Mouse (Mus musculus) myocyte (in vitro differentiated cells): Measurements from ENCODE around the gene Ppp2r2c. TPM values are rescaled to one million over a fixed set of nuclear protein-coding genes. Genes with fewer than 3 reads are reported as not detected.

Source experiments
- H3K27me3 ChIP-seq: one replicate; pipeline ENCODE4 v1.6.1; 2011; ENCODE audit not compliant: control insufficient read depth, insufficient read depth, insufficient read length
- H3K36me3 ChIP-seq: one replicate; pipeline ENCODE4 v1.6.1; 2011; ENCODE audit not compliant: control insufficient read depth, insufficient read depth
- H3K4me2 ChIP-seq: one replicate; pipeline ENCODE4 v1.6.1; 2011; ENCODE audit warnings: low read depth, control low read depth
- H3K4me3 ChIP-seq: one replicate; pipeline ENCODE4 v1.5.1; 2011; ENCODE audit warnings: mild to moderate bottlenecking, control low read depth, moderate library complexity
- H3K79me2 ChIP-seq: one replicate; pipeline ENCODE4 v1.6.1; 2011; ENCODE audit not compliant: control insufficient read depth, insufficient read depth
- H3ac ChIP-seq: one replicate; pipeline ENCODE4 v1.6.1; 2011; ENCODE audit not compliant: control insufficient read depth, insufficient read length
- CEBPB ChIP-seq: IDR thresholded peaks from 2 replicates; pipeline ENCODE4 v1.6.1; 2011; ENCODE audit warnings: mild to moderate bottlenecking, moderate library complexity; ENCODE audit not compliant: poor library complexity, insufficient read depth, severe bottlenecking
- E2F4 ChIP-seq: IDR thresholded peaks from one replicate; pipeline ENCODE4 v1.6.1; 2011; ENCODE audit warnings: mild to moderate bottlenecking, control low read depth, moderate library complexity; ENCODE audit not compliant: insufficient read depth
- MAX ChIP-seq: IDR thresholded peaks from one replicate; pipeline ENCODE4 v1.6.1; 2011; ENCODE audit warnings: low read depth, mild to moderate bottlenecking, control low read depth
- MYOD1 ChIP-seq, 3 experiments: IDR thresholded peaks; one replicate each; pipeline ENCODE4 v1.6.1; 2011; ENCODE audit warnings: control low read depth in 2 of 3, low read depth in 2 of 3, mild to moderate bottlenecking in 2 of 3, moderate library complexity in 1 of 3; ENCODE audit not compliant: insufficient read length in 2 of 3, control insufficient read depth in 1 of 3
- MYOG ChIP-seq, 3 experiments: IDR thresholded peaks; one replicate each; pipeline ENCODE4 v1.6.1; 2011; ENCODE audit warnings: control low read depth in 2 of 3, low read depth in 2 of 3, mild to moderate bottlenecking in 2 of 3; ENCODE audit not compliant: insufficient read length in 2 of 3, control insufficient read depth in 1 of 3, insufficient read depth in 1 of 3
- POLR2A ChIP-seq: IDR thresholded peaks from one replicate; pipeline ENCODE4 v1.6.1; 2011; ENCODE audit warnings: low read depth, mild to moderate bottlenecking, control low read depth, moderate library complexity; ENCODE audit not compliant: insufficient read length
- POLR2AphosphoS2 ChIP-seq: IDR thresholded peaks from one replicate; pipeline ENCODE4 v1.6.1; 2011; ENCODE audit warnings: low read depth, control low read depth; ENCODE audit not compliant: insufficient read length
- REST ChIP-seq: IDR thresholded peaks from one replicate; pipeline ENCODE4 v1.6.1; 2011; ENCODE audit warnings: mild to moderate bottlenecking, control low read depth, moderate library complexity; ENCODE audit not compliant: insufficient read depth, insufficient read length
- SRF ChIP-seq: IDR thresholded peaks from one replicate; pipeline ENCODE4 v1.6.1; 2011; ENCODE audit warnings: low read depth; ENCODE audit not compliant: control insufficient read depth, insufficient read length
- TCF12 ChIP-seq: IDR thresholded peaks from one replicate; pipeline ENCODE4 v1.6.1; 2011; ENCODE audit warnings: mild to moderate bottlenecking, control low read depth; ENCODE audit not compliant: poor library complexity, insufficient read depth, severe bottlenecking
- TCF3 ChIP-seq: IDR thresholded peaks from one replicate; pipeline ENCODE4 v1.6.1; 2011; ENCODE audit warnings: low read depth, control low read depth; ENCODE audit not compliant: insufficient read length
- USF1 ChIP-seq: IDR thresholded peaks from one replicate; pipeline ENCODE4 v1.6.1; 2011; ENCODE audit warnings: low read depth, mild to moderate bottlenecking, control low read depth, moderate library complexity
- polyA plus RNA-seq: library from polyadenylated mRNA; unstranded; fragments of >200 nt; fragmentation: generic; extraction: Trizol; gene quantifications from one replicate; pipeline ENCODE4 v1.2.1, GENCODE M21; 2012; ENCODE audit warnings: missing spikeins

Ppp2r2c gene
- polyA plus RNA-seq, 1 experiment: 0.01 TPM

DNA sequence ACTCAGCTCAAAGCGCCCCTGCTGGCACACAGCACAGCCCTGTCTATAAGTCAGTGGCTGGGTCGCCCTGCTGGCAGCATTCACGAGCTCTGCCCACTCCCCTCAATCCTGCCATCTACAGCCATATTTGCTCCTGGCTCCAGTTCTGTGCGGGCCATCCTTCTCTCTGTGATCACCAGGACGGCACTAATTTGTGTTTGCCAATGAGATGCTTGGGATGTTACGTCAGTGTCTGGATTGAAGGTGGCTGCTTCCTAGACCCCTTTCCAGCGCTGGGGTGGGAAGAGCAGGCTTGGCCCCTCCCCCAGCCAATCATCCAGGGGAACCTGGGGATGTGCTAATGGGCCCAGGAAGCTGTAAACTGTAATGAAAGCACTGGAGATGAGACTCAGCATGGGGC, 42.7 kb downstream of the Ppp2r2c start:
- Histone ChIP-seq H3K79me2 (no peaks in the 10 kb centered on the region), H3ac (no peak overlapping the region), H3K4me2 (no peak overlapping the region), H3K27me3 (peaks cover 57% of the 10 kb centered on the region), H3K36me3 (no peaks in the 10 kb centered on the region), H3K4me3 (no peak overlapping the region)
- no peak for TF ChIP-seq MYOD1 (IDR thresholded peaks at IDR 0.05; ENCODE audit: control insufficient read depth in 1 of 3, insufficient read length in 2 of 3, low read depth in 2 of 3)
- TF ChIP-seq TCF3: no peak
- TF ChIP-seq USF1: no peak
- TF ChIP-seq POLR2AphosphoS2: no peak
- TF ChIP-seq MAX: no peak
- TF ChIP-seq REST: no peak
- no peak for TF ChIP-seq CEBPB
- TF ChIP-seq MYOG (IDR thresholded peaks at IDR 0.05; ENCODE audit: control insufficient read depth in 1 of 3, insufficient read depth in 1 of 3, insufficient read length in 2 of 3, low read depth in 2 of 3): no peak
- TF ChIP-seq TCF12: no peak
- TF ChIP-seq POLR2A: no peak
- no peak for TF ChIP-seq SRF
- TF ChIP-seq E2F4: no peak

DNA sequence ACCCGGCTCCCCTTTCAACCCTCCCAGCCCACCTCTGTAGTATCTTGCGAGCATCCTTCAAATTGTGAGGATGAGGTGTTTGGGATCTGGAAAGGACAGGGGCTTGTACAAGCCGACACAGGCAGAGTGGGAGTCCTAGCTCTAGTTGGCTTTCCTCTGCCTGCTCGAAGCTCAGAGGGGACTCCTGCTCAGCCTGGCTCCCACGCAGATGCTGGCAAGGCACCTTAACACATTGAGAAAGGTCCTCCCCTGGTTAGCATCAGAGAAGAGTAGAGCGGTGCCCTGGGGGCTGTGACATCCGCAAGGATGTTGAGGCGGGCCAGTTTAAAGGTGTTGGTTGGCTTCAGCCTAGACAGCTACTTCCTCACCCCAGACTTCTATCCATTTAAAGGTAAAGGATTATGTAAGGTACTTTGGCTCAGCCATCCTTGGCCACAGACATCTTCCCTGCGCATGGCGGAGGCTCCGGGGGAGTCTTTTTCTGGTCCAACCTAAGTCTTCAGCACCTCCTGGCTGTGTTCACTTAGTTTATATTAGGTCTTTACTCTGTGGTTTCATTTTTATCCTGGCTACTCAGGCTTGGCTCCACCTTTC, 43.5 kb downstream of the Ppp2r2c start:
- Histone ChIP-seq H3K4me2 (no peak overlapping the region), H3K36me3 (no peaks in the 10 kb centered on the region), H3K4me3 (no peak overlapping the region), H3K79me2 (no peaks in the 10 kb centered on the region), H3ac (no peak overlapping the region), H3K27me3 (peaks cover 49% of the 10 kb centered on the region)
- no peak for TF ChIP-seq E2F4
- TF ChIP-seq CEBPB: no peak
- TF ChIP-seq TCF12: no peak
- no peak for TF ChIP-seq MYOD1 (IDR thresholded peaks at IDR 0.05; ENCODE audit: control insufficient read depth in 1 of 3, insufficient read length in 2 of 3, low read depth in 2 of 3)
- no peak for TF ChIP-seq POLR2AphosphoS2
- TF ChIP-seq MAX: no peak
- no peak for TF ChIP-seq REST
- TF ChIP-seq USF1: no peak

DNA sequence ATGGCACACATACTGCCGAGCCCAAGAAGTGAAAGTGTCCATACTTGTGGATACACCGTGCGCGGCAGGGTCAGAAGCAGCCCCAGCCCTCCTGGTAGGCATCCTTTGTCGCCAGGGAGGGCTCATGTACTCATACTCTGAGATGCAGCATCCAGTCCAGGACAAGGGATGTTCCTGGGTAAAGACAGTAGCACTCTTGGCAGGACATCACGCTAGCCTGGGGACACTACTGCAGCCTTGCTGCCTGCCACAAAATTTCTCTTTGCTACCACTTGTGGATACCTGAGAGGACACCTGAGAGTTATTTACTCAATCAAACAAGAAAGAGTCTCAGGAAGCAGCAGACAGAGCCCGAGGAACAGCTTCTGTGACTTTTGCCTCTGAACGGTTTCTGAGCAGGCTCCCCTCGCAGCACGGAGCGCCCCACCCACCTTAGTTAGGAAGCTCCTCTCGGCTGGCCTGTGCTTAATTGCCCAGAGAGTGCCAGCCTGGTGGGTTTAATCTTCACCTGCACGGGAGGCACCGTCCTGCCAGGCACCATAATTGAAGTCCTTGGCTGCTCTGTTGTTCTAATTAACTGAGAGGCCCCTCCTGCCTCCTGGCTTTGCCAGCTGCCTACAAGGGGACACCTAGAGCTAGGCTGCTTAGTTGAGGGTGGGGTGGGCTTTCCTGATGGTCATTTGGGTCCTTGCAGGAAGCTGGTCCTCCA, 44.4 kb downstream of the Ppp2r2c start:
- Histone ChIP-seq H3K4me3 (no peak overlapping the region), H3ac (no peak overlapping the region), H3K79me2 (no peaks in the 10 kb centered on the region), H3K36me3 (no peaks in the 10 kb centered on the region), H3K4me2 (no peak overlapping the region), H3K27me3 (peaks cover 51% of the 10 kb centered on the region)
- TF ChIP-seq CEBPB (no peak), POLR2AphosphoS2 (no peak)

DNA sequence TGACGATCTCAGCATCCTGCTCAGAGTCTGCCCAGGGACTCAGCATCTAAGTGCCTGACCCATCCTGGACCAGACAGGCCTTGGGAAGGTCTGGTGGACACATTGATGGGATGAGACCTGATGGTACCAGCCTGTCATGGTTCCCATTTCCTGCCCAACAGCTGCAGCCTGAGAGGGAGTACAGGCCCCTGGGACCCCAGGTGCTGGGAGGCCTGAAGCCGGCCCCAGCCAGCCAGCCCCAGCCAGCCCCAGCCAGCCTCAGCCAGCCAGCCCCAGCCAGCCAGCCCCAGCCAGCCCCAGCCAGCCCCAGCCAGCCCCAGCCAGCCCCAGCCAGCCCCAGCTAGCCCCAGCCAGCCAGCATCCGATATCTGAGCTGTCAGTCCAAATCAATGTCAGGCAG, 46.9 kb downstream of the Ppp2r2c start:
- Histone ChIP-seq H3K4me3 (no peak overlapping the region), H3K27me3 (peaks cover 65% of the 10 kb centered on the region), H3K79me2 (no peaks in the 10 kb centered on the region), H3K4me2 (no peak overlapping the region), H3K36me3 (no peaks in the 10 kb centered on the region), H3ac (no peak overlapping the region)
- TF ChIP-seq SRF (no peak), MYOG (IDR thresholded peaks at IDR 0.05; ENCODE audit: control insufficient read depth in 1 of 3, insufficient read depth in 1 of 3, insufficient read length in 2 of 3, low read depth in 2 of 3) (no peak), TCF3 (no peak), POLR2A (no peak), E2F4 (no peak), USF1 (no peak), TCF12 (no peak), MAX (no peak)

DNA sequence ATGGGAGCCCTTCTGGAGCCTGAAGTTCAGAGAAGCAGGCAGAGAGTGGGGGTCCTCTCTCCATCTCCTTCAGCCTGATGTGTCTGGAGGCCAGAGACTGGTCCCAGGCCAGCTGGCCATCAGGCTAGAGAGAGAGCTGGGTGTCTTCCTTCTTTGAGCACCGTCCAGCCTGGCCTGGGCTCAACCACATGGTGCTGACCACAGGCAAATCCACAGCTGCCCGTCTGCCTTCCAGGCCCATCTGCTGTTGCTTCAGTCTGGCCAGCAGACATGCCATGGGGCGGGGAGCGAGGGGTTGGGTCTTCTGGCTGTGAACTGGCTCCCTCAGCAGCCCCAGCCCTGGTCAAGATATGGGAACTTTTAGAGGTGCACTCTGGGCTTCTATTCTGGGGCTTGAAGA, 48.3 kb downstream of the Ppp2r2c start:
- Histone ChIP-seq H3K79me2 (no peaks in the 10 kb centered on the region), H3K27me3 (peaks cover 67% of the 10 kb centered on the region), H3K4me3 (no peak overlapping the region), H3ac (no peak overlapping the region), H3K4me2 (no peak overlapping the region), H3K36me3 (no peaks in the 10 kb centered on the region)
- TF ChIP-seq POLR2A (no peak), CEBPB (no peak), MYOG (IDR thresholded peaks at IDR 0.05; ENCODE audit: control insufficient read depth in 1 of 3, insufficient read depth in 1 of 3, insufficient read length in 2 of 3, low read depth in 2 of 3) (peak; percentile 79 to 95 (median 85)), TCF3 (peak; percentile 88), TCF12 (peak; percentile 58), MYOD1 (IDR thresholded peaks at IDR 0.05; ENCODE audit: control insufficient read depth in 1 of 3, insufficient read length in 2 of 3, low read depth in 2 of 3) (peak in 2 of 3 experiments; percentile 78 to 92)
